Mouse (Mus musculus) ES-E14 (cell line): ENCODE data around the gene Nfs1. TPM values are rescaled to one million over a fixed set of nuclear protein-coding genes. Genes with fewer than 3 reads are reported as not detected.
A peak's percentile ranks its signal among the peaks of the same experiment; 100 is the strongest.

ENCODE experiments used
- DNase-seq: peaks from one replicate; pipeline ENCODE4 v3.0.0-alpha.2; 2013; ENCODE audit warnings: low read depth, low spot score
- H3K27ac ChIP-seq: 2 replicates; pipeline ENCODE4 v1.5.1; 2012; ENCODE audit warnings: low read depth, mild to moderate bottlenecking, low read length, moderate library complexity, mixed read lengths; ENCODE audit not compliant: poor library complexity, insufficient read depth, severe bottlenecking
- H3K36me3 ChIP-seq: 2 replicates; pipeline ENCODE4 v1.6.1; 2012; ENCODE audit warnings: mild to moderate bottlenecking, low read length, moderate library complexity, mixed read lengths; ENCODE audit not compliant: control insufficient read depth, poor library complexity, insufficient read depth, severe bottlenecking
- H3K4me1 ChIP-seq, 2 experiments: fragments of 150-350 bp in 1 of 2; sonication (generic) in 1 of 2; 2 replicates each; pipeline ENCODE4 v1.6.1; 2012; ENCODE audit warnings: low read length in 2 of 2, mild to moderate bottlenecking in 1 of 2, mixed read lengths in 1 of 2; ENCODE audit not compliant: control insufficient read depth in 2 of 2, insufficient read depth in 2 of 2, poor library complexity in 1 of 2
- H3K4me3 ChIP-seq, 2 experiments: fragments of 150-350 bp in 1 of 2; sonication (generic) in 1 of 2; 2 replicates each; pipeline ENCODE4 v1.5.1; 2012; ENCODE audit warnings: low read length in 2 of 2, low read depth in 1 of 2, mild to moderate bottlenecking in 1 of 2, mixed read lengths in 1 of 2; ENCODE audit not compliant: insufficient read depth in 1 of 2, poor library complexity in 1 of 2, severe bottlenecking in 1 of 2
- H3K9ac ChIP-seq: 2 replicates; pipeline ENCODE4 v1.6.1; 2012; ENCODE audit warnings: low read depth, mild to moderate bottlenecking, low read length, mixed read lengths; ENCODE audit not compliant: poor library complexity, insufficient read depth, severe bottlenecking
- H3K9me3 ChIP-seq: fragments of 150-350 bp; sonication (generic); 2 replicates; pipeline ENCODE4 v1.6.1; 2012; ENCODE audit warnings: low read depth, mild to moderate bottlenecking, low read length; ENCODE audit not compliant: control insufficient read depth, insufficient read depth
- CHD2 ChIP-seq: IDR thresholded peaks from 2 replicates; pipeline ENCODE4 v1.6.1; 2014; ENCODE audit warnings: mild to moderate bottlenecking, low read depth, low read length, inconsistent platforms
- HCFC1 ChIP-seq: IDR thresholded peaks from 2 replicates; pipeline ENCODE4 v1.6.1; 2012; ENCODE audit warnings: low read length, inconsistent platforms, borderline replicate concordance; ENCODE audit not compliant: insufficient read depth
- MAFK ChIP-seq: IDR thresholded peaks from 2 replicates; pipeline ENCODE4 v1.6.1; 2014; ENCODE audit warnings: mild to moderate bottlenecking, low read depth, low read length, inconsistent platforms; ENCODE audit not compliant: insufficient read depth
- ZC3H11A ChIP-seq: IDR thresholded peaks from 2 replicates; pipeline ENCODE4 v1.6.1; 2012; ENCODE audit warnings: low read depth, mild to moderate bottlenecking, inconsistent platforms, low read length, borderline replicate concordance
- ZNF384 ChIP-seq: IDR thresholded peaks from 2 replicates; pipeline ENCODE4 v1.6.1; 2012; ENCODE audit warnings: low read depth, low read length, inconsistent platforms
- in situ Hi-C, 2 experiments: fragments of 600-800 bp; cut with MboI; formaldehyde crosslinking; loops; one replicate each; pipeline ENCODE4 v1.15.1; 2025; ENCODE audit warnings: low sequenced_read_pairs in 2 of 2, inconsistent platforms in 1 of 2; ENCODE audit not compliant: unreplicated experiment in 2 of 2
- total RNA-seq: library from RNA; depleted of rRNA; stranded (reverse); fragments of 300-350 nt; gene quantifications from 2 replicates; pipeline ENCODE4 v1.2.3, GENCODE M21; 2012; rRNA removed

Nfs1 gene
- 40.2 and 41.6 TPM in 2 replicates for total RNA-seq

GRCm38 (mm10) chr2:156143953-156144724 lies at the start of gene Nfs1, which contains the start of gene Romo1:
Nfs1 (minus strand) TSS chr2:156144186.
Romo1 (plus strand) TSS chr2:156144039.
- peaks cover 6% of the 10 kb centered on the region for H3K36me3 ChIP-seq
- TF ChIP-seq MAFK: no peak
- TF ChIP-seq HCFC1: peak; percentile 74
- no peak for TF ChIP-seq ZNF384
- TF ChIP-seq CHD2: 0 out of 2 replicates have a peak, but pooled peaks have one; percentile 35
- no peak for TF ChIP-seq ZC3H11A

DNA sequence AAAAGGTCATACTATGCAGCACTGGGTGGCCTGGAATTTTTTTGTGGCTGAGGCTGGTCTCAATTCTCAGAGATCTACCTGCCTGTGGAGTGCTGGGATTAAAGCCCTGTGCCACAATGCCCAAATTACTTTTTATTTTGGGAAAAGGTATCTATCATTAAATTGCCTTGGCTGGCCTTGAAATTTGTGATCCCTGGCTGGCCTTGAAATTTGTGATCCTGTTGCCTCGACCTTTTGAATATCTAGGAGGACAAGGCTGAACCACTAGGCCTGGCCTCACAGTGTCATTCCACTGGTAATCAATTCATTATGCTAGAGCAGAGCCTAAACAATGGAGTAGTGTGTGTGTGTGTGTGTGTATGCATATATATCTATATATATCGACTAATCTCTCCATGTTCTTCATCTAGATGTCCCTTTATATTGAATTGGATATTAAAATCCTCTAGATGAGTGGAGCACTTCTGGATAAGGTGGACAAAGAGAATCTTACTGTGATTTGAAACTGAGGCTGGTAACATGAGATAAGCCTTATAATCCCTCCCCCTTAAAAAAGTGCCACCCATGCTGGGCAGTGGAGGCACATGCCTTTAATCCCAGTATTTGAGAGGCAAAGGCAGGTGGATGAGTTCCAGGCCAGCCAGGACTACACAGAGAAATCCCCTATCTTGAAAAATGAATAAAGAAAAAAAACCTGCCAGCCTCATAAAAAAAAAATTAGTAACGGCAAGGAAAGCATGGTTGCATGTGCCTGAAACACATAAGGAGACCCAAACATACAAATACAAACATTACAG lies 49.3 kb upstream of the Nfs1 start:
- TF ChIP-seq CHD2 (no peak), ZC3H11A (no peak), ZNF384 (no peak), HCFC1 (no peak), MAFK (no peak)
- DNase-seq: no peak
- in situ Hi-C loops: no loop called here

More at GRCm38 (mm10) chr2:156143953-156144724, at the start of gene Nfs1, which contains the start of gene Romo1:
- peak within 1 kb of the TSS; percentile 49 for H3K27ac ChIP-seq
- DNase-seq: peak; percentile 88
- peak within 1 kb of the TSS; percentile 78 to 86 for H3K4me3 ChIP-seq
- no peaks in the 10 kb centered on the region for H3K9me3 ChIP-seq
- H3K4me1 ChIP-seq: no peaks in the 10 kb centered on the region
- H3K9ac ChIP-seq: peak within 1 kb of the TSS; percentile 84
- in situ Hi-C loops: no loop called here

DNA sequence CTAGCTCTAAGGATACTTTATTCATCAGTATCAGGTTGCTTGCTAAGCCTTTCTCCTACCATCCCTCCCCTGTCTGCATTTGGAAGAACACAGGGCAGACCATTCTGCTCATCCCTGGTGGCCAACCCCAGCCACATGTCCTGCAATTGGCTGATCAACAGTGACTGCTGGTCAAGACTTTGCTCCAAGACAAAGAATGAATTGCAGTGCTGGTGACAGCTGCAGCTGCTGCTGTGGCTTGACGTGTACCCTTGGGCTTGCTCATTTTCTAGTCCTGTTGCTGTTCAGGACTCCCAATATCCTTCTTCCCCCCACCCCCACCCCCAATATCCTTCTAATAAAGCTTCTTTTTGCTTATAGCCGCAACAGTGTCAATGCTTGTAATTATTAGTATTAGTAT lies 48.1 kb upstream of the Nfs1 start:
- Histone ChIP-seq H3K4me1 (peaks cover 5 to 6% of the 10 kb centered on the region in 2 experiments; a peak in 2 of 4 replicates), H3K36me3 (no peaks in the 10 kb centered on the region), H3K9me3 (no peaks in the 10 kb centered on the region), H3K4me3 (no peak overlapping the region), H3K9ac (no peak overlapping the region), H3K27ac (no peak overlapping the region)
- TF ChIP-seq ZNF384 (no peak), CHD2 (no peak), HCFC1 (no peak), MAFK (no peak), ZC3H11A (no peak)
- in situ Hi-C loops: no loop called here
- DNase-seq: no peak

More for the DNA sequence above, 49.3 kb upstream of the Nfs1 start:
- Histone ChIP-seq H3K4me3 (no peak overlapping the region), H3K9ac (no peak overlapping the region), H3K4me1 (peaks cover 5 to 6% of the 10 kb centered on the region in 2 experiments; a peak in 2 of 4 replicates), H3K36me3 (no peaks in the 10 kb centered on the region), H3K9me3 (no peaks in the 10 kb centered on the region), H3K27ac (no peak overlapping the region)

DNA sequence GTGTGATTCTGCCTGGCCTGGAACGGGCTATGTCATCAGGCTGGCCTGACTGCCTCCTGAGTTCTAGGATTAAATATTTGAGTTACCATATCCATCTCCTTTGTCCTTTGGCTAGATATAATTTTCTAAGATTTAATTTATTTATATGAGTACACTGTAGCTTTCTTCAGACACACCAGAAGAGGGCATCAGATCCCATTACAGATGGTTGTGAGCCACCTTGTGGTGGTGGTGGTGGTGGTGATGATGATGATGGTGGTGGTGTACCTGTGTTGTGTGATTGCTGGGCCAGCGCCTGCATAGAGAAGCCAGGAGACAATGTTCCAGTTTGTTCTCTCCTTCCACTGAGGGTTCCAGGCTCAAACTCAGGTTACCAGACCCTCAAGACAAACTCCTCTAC lies 47.6 kb upstream of the Nfs1 start:
- no peaks in the 10 kb centered on the region for H3K36me3 ChIP-seq
- no peak for DNase-seq
- no peak overlapping the region for H3K27ac ChIP-seq
- H3K9me3 ChIP-seq: no peaks in the 10 kb centered on the region
- H3K4me3 ChIP-seq: no peak overlapping the region
- peaks cover 5 to 6% of the 10 kb centered on the region in 2 experiments; a peak in 2 of 4 replicates for H3K4me1 ChIP-seq
- H3K9ac ChIP-seq: no peak overlapping the region
- TF ChIP-seq ZC3H11A: no peak
- no peak for TF ChIP-seq CHD2
- TF ChIP-seq HCFC1: no peak
- TF ChIP-seq MAFK: no peak
- TF ChIP-seq ZNF384: no peak
- in situ Hi-C loops: no loop called here
